Mouse (Mus musculus) adrenal gland, postnatal 25 days (tissue): Measurements from ENCODE around the gene Srp54b. TPM values are rescaled to one million over a fixed set of nuclear protein-coding genes. Genes with fewer than 3 reads are reported as not detected.
"Not testable (repeated sequence)": the region's sequence is repeated elsewhere in the genome, so short reads cannot be mapped to it uniquely, and the experiment has no call there.

Experiments used
- DNase-seq: peaks from one replicate; pipeline ENCODE4 v3.0.0; 2021; ENCODE audit warnings: mixed read lengths
- long read RNA-seq: library from polyadenylated mRNA; stranded (forward); transcript quantifications from one replicate; pipeline ENCODE4 v2.0.0, GENCODE M21; 2021
- total RNA-seq: library from RNA; stranded (reverse); gene quantifications from 2 replicates; pipeline ENCODE4 v1.2.3, GENCODE M21; 2021

The Srp54b gene
- total RNA-seq: 105 and 115 TPM in 2 replicates
- long read RNA-seq, transcript Srp54b-201 (16 exons, 3,646 nt): major isoform, 137 of 147 reads
- long read RNA-seq, partial matches to known transcripts: 1 of 147 reads
- long read RNA-seq, other reads (novel, unspliced or antisense): 9 of 147 reads

DNA sequence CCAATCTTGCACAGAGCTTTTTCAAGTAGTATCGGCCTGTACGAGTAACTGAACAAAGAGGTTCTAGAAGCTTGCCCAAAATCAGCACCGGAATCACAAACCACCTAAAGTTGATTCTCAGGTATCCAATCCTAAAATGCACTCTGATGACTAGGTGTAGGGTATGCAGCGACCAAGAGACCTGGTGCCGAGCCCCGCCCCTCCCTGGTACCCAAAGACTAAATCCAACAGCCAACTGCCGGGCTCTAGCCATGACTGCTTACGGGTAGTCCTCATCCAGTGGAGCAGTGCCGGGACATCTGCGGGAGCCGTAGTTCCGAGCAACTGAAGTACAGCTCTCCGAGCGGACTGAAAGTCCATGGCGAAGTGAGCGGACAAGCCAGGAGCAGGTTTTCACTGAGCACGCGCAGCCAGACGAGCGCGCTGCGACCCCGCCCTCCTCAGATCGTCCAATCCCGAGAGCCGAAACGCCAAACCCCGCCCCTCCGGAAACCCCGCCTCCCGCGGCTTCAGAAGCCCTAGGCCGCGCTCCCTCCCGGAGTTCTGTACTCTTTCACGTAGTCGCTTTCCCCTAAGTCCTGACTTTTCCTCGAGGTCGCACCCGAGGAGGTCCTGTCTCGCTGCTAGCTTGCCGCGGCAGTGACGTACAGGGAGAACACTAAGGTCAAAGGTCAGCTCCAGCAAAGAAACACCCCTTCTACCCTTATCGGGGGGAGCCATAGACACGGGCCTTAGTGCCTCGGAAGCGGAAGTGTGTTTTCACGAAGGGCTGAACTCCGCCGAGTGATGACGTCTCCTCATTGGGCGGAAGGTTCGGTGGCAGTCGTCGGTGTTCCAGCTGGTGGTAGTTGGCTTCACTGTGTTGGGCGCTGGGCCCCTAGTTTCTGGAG lies at the start of gene Srp54b:
Srp54b (plus strand) TSS at position 546 of the 890 bp plus-strand sequence.
- not testable (repeated sequence) for DNase-seq

DNA sequence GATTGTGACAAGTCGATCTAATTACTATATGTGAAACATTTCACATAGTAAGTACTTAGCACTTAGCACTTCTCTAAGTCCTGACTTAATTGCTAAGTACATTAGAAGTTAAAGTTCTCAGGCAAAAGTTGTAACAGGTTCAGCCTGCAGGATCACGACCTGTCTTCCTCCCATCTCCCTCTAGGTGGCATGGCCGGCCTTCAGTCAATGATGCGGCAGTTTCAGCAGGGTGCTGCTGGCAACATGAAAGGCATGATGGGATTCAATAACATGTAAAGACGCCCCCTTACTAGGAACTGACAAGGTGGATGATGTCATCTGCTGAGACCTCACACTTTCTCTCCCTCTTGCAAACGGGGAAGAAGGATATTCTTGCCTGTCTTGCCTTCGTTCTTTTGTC lies 42.3 kb upstream of the Srp54b start:
- DNase-seq: not testable (repeated sequence)

DNA sequence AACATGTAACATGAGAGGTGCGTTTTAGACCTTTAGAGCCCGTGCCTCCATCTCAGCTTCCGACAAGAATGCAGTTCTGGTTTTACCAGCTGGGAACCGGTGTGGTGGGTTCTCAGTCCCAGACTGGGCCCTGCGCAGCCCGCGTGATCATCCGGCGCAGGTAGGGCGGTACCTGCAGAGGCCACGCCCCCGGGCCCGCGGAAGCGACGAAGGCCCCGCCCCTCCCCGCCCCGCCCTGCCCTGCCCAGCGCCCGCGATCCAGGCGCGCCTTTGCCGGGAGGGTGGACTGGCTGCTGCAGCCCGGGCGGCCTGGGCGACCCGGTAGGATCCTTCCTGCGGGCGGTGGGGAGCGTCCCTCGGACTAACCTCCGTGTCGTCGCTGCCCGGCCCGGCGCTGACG lies 30.7 kb upstream of the Srp54b start, which contains the start of gene Fam177a:
Fam177a (plus strand) TSS at position 228 of the 400 bp plus-strand sequence.
- not testable (repeated sequence) for DNase-seq

DNA sequence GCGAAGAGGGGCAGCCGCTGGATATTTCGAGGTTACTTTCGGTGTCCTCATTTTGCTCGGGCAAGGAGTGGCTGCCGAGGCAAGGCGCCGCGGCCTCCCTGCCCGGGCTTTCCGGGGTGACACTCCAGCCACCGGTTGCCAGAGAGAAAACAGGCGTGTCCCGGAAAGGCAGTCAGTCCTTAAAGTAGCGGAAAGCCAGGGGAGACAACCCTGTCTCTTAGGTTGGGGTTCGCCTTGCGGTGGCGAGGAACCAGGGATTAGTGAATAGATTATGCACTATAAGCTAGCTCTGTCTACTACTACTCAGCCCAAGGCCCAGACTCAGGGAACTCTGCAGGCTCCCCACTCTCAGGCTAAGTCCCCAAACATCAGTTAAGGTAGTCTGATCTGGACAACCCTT lies 30.2 kb upstream of the Srp54b start:
- DNase-seq: not testable (repeated sequence)

DNA sequence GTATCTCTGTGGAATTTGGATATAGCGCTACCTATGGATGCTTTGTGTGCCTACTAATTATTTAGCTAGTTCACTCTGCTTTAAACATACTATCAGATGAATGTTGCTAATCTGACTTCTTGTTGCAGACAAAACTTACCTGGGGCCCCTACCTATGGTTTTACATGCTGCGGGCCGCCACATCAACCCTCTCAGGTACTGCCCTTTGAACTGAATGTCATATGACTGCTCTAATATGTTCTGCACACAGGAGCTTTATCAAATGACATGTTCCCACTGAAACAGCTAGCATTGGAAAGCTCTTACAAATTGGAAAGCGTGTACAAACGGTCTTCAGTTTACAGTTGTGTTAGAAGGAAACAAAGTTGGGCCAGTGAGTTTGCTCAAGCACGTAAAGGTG lies 19.4 kb upstream of the Srp54b start:
- DNase-seq: not testable (repeated sequence)

DNA sequence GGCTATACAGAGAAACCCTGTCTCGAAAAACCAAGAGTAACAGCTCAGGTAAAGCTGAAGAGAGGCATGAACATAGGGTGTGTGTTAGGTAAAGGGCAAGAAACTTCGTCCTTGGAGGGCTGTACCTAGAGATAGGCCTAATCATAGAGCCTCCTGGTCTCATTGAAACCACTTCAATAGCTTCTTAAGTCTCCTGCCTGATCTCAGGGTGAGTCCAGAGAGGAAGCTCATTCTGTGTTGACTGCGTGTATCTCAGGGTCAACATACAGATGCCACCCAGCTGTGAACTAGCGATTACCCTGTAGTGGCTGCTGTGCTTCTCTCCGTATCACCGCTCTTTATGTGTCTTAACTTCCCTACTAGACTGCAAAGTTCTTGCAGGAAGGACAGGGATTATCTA lies 17.0 kb upstream of the Srp54b start:
- DNase-seq: not testable (repeated sequence)

DNA sequence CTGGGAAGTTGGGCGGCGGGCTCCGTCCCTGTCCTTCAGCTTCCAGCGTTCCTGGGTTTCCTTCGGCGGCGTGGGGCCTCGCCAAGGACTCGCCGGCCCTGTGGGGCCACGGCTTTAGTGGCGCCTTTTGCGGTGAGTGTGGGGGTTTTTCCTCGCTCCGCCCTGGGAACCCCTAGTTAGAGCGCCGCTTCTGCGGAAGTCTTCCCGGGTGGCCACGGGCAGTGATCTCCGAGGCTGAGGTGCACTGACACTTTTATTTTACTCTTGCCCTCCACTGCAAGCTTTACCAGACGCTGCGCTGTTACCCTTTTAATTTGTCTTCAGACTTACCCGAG lies 512 bp downstream of the Srp54b start:
- not testable (repeated sequence) for DNase-seq

DNA sequence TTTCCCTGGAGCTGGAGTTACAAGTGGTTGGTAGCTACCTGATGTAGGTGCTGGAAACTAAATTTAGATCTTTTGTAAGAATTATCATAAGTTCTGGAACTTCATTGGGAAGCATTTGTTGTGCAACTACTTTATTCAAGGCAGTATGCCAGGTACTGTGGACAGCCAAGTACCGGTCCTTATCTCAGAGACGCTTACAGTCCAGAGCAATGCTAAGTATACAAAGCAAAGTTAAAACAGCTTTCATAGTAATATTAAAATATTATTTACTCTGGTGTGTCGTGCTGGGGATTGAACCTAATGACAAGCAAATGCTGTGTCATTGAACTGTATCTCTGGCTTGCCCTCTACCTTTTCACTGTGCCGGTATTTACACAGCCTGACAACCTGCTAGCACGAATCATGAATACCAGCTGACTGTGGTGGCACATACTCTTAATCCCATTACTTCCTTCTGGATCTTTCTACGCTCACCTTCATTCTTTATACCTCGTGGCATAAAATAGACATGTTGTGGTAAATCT lies 12.2 kb downstream of the Srp54b start:
- not testable (repeated sequence) for DNase-seq

DNA sequence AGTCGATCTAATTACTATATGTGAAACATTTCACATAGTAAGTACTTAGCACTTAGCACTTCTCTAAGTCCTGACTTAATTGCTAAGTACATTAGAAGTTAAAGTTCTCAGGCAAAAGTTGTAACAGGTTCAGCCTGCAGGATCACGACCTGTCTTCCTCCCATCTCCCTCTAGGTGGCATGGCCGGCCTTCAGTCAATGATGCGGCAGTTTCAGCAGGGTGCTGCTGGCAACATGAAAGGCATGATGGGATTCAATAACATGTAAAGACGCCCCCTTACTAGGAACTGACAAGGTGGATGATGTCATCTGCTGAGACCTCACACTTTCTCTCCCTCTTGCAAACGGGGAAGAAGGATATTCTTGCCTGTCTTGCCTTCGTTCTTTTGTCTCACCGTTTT lies 32.8 kb downstream of the Srp54b start:
- DNase-seq: not testable (repeated sequence)

DNA sequence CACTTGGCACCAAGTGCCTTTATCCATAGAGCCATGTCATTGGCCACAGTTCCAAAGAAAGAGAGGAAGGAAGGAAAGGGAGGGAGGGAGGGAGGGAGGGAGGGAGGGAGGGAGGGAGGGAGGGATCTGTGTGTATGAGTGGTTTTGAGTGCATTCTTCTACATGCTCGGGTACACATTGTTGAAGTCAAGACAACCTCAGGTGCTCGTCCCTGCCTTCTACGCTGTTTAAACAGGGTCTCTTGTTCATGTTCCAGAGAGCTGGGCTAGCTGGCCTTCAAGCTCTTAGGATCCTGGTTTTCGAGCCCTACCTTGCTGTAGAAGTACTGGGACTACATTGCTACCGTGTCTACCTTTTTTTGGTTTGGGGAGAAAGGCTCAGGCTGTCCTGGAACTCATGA lies 34.2 kb downstream of the Srp54b start:
- not testable (repeated sequence) for DNase-seq

DNA sequence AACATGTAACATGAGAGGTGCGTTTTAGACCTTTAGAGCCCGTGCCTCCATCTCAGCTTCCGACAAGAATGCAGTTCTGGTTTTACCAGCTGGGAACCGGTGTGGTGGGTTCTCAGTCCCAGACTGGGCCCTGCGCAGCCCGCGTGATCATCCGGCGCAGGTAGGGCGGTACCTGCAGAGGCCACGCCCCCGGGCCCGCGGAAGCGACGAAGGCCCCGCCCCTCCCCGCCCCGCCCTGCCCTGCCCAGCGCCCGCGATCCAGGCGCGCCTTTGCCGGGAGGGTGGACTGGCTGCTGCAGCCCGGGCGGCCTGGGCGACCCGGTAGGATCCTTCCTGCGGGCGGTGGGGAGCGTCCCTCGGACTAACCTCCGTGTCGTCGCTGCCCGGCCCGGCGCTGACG lies 44.4 kb downstream of the Srp54b start, which contains the start of gene 1700047I17Rik2:
1700047I17Rik2 (plus strand) TSS at position 287 of the 400 bp plus-strand sequence.
- DNase-seq: not testable (repeated sequence)

DNA sequence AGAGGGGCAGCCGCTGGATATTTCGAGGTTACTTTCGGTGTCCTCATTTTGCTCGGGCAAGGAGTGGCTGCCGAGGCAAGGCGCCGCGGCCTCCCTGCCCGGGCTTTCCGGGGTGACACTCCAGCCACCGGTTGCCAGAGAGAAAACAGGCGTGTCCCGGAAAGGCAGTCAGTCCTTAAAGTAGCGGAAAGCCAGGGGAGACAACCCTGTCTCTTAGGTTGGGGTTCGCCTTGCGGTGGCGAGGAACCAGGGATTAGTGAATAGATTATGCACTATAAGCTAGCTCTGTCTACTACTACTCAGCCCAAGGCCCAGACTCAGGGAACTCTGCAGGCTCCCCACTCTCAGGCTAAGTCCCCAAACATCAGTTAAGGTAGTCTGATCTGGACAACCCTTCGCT lies 44.9 kb downstream of the Srp54b start:
- not testable (repeated sequence) for DNase-seq

DNA sequence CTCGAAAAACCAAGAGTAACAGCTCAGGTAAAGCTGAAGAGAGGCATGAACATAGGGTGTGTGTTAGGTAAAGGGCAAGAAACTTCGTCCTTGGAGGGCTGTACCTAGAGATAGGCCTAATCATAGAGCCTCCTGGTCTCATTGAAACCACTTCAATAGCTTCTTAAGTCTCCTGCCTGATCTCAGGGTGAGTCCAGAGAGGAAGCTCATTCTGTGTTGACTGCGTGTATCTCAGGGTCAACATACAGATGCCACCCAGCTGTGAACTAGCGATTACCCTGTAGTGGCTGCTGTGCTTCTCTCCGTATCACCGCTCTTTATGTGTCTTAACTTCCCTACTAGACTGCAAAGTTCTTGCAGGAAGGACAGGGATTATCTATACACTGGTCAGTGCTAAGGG lies 58.0 kb downstream of the Srp54b start:
- not testable (repeated sequence) for DNase-seq

DNA sequence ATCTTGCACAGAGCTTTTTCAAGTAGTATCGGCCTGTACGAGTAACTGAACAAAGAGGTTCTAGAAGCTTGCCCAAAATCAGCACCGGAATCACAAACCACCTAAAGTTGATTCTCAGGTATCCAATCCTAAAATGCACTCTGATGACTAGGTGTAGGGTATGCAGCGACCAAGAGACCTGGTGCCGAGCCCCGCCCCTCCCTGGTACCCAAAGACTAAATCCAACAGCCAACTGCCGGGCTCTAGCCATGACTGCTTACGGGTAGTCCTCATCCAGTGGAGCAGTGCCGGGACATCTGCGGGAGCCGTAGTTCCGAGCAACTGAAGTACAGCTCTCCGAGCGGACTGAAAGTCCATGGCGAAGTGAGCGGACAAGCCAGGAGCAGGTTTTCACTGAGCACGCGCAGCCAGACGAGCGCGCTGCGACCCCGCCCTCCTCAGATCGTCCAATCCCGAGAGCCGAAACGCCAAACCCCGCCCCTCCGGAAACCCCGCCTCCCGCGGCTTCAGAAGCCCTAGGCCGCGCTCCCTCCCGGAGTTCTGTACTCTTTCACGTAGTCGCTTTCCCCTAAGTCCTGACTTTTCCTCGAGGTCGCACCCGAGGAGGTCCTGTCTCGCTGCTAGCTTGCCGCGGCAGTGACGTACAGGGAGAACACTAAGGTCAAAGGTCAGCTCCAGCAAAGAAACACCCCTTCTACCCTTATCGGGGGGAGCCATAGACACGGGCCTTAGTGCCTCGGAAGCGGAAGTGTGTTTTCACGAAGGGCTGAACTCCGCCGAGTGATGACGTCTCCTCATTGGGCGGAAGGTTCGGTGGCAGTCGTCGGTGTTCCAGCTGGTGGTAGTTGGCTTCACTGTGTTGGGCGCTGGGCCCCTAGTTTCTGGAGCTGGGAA lies 75.0 kb downstream of the Srp54b start, which contains the start of gene Srp54c:
Srp54c (plus strand) TSS at position 543 of the 894 bp plus-strand sequence.
- not testable (repeated sequence) for DNase-seq

DNA sequence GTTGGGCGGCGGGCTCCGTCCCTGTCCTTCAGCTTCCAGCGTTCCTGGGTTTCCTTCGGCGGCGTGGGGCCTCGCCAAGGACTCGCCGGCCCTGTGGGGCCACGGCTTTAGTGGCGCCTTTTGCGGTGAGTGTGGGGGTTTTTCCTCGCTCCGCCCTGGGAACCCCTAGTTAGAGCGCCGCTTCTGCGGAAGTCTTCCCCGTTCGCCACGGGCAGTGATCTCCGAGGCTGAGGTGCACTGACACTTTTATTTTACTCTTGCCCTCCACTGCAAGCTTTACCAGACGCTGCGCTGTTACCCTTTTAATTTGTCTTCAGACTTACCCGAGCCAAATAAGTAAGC lies 75.6 kb downstream of the Srp54b start:
- not testable (repeated sequence) for DNase-seq

Other genes starting within 250 kb of the Srp54b start
- gene Gm20403, start 168.6 kb upstream of the Srp54b start, total RNA-seq: not detected in 2 replicates
- 23.6 and 28.0 TPM in 2 replicates for gene Baz1a, start 140.8 kb upstream of the Srp54b start, total RNA-seq
- gene 2700097O09Rik, start 75.0 kb upstream of the Srp54b start, total RNA-seq: 11.5 and 15.7 TPM in 2 replicates
- 131 and 173 TPM in 2 replicates for gene Srp54a, start 74.8 kb upstream of the Srp54b start, total RNA-seq
- 6.1 and 12.4 TPM in 2 replicates for gene Fam177a, start 30.6 kb upstream of the Srp54b start, total RNA-seq
- gene 1700047I17Rik2, start 44.5 kb downstream of the Srp54b start, total RNA-seq: 0.55 and 6.9 TPM in 2 replicates
- 54.8 and 58.7 TPM in 2 replicates for gene Srp54c, start 75.1 kb downstream of the Srp54b start, total RNA-seq
- gene 1110008L16Rik, start 144.5 kb downstream of the Srp54b start, total RNA-seq: 19.3 and 21.3 TPM in 2 replicates
- 10.8 and 11.3 TPM in 2 replicates for gene Ppp2r3c, start 147.9 kb downstream of the Srp54b start, total RNA-seq
- 216 and 229 TPM in 2 replicates for gene Psma6, start 229.1 kb downstream of the Srp54b start, total RNA-seq